Comparison of ENCODE assay signal across 16 mouse cellular contexts in genomic region chr9:42303894-42304293, GRCm38 (mm10).
"Had no signal": no experiment of that assay in that cellular context is flagged by ENCODE, and none has a peak within 500 bp of the region (broad histone marks: within the 10 kb centered on the region; RNA-seq: fewer than 3 reads in every experiment).

No protein-coding gene starts in this region.

- H3K4me3 ChIP-seq: lung, embryonic 15.5 days; megakaryocyte, embryonic 14.5 days; midbrain, embryonic 13.5 days; midbrain, embryonic 15.5 days; neural tube, embryonic 12.5 days; stomach, embryonic 15.5 days had no signal

- H3K27ac ChIP-seq: lung, embryonic 15.5 days; macrophage; midbrain, embryonic 13.5 days; midbrain, embryonic 15.5 days; neural tube, embryonic 12.5 days; stomach, embryonic 15.5 days; stomach, postnatal 0 days had no signal

- H3K27me3 ChIP-seq: lung, embryonic 15.5 days; midbrain, embryonic 13.5 days; midbrain, embryonic 15.5 days; neural tube, embryonic 12.5 days; stomach, embryonic 15.5 days had no signal

- DNase-seq: lung, adult 2 months; lung, postnatal 14 days; lung, postnatal 36 days; right cerebral cortex, postnatal 14 days; thymus, adult 2 months; thymus, postnatal 25 days had no signal

- ATAC-seq: lung, postnatal 0 days; midbrain, embryonic 13.5 days; midbrain, embryonic 15.5 days had no signal

- H3K4me1 ChIP-seq: lung, embryonic 15.5 days; megakaryocyte, embryonic 14.5 days; midbrain, embryonic 13.5 days; midbrain, embryonic 15.5 days; neural tube, embryonic 12.5 days; stomach, embryonic 15.5 days had no signal

- H3K9ac ChIP-seq: lung, embryonic 15.5 days; midbrain, embryonic 13.5 days; midbrain, embryonic 15.5 days; neural tube, embryonic 12.5 days; stomach, embryonic 15.5 days had no signal

- H3K4me2 ChIP-seq: lung, embryonic 15.5 days; midbrain, embryonic 11.5 days; midbrain, embryonic 13.5 days; midbrain, embryonic 15.5 days; neural tube, embryonic 12.5 days; stomach, embryonic 15.5 days had no signal

- H3K36me3 ChIP-seq: lung, embryonic 15.5 days; midbrain, embryonic 13.5 days; midbrain, embryonic 15.5 days; neural tube, embryonic 12.5 days; stomach, embryonic 15.5 days had no signal

- H3K9me3 ChIP-seq: lung, embryonic 15.5 days; megakaryocyte, embryonic 14.5 days; midbrain, embryonic 13.5 days; midbrain, embryonic 15.5 days; neural tube, embryonic 12.5 days; stomach, embryonic 15.5 days had no signal
